23 mouse cellular contexts compared by ENCODE assay signal in the genomic region with DNA sequence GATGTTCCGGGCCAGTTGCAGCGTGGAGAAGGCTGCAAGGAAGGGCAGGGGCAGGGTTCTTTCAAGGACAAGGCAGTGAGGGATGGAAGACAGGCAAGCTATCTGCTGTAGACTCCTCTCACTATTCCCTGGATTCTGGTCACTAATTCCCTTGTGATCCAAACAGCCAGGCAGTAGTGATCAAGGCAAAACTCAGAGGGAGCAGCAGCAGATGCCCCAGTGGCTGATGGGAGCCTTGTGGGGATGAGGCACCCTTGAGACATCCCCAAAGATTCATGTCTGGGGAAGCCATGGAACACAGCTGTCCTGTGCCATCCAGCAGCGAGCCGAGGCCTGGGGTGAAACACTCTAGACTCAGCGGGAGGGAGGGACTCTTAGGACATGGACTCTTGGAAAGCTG. TPM values are rescaled to one million over a fixed set of nuclear protein-coding genes. Genes with fewer than 3 reads are reported as not detected.
DNase-seq lines count a peak whose midpoint lies in the region; TF ChIP-seq lines count a peak whose summit lies in the region.
"Had no signal": no experiment of that assay in that cellular context is flagged by ENCODE, and none has a peak within 500 bp of the region (broad histone marks: within the 10 kb centered on the region; RNA-seq: fewer than 3 reads in every experiment).

No protein-coding gene starts in this region.

- intact Hi-C loops in left cerebral cortex, adult 2 months (cut with DNase I): no loop called here
- intact Hi-C loops in left cerebral cortex, postnatal 36 days (cut with DNase I): loop anchor here (5.0 kb wide), 1 partner anchor 198 kb away; no protein-coding TSS in a partner anchor

- no peak for TF ChIP-seq CTCF in left cerebral cortex, adult 2 months (IDR thresholded peaks at IDR 0.05)

- peak; percentile 4 for DNase-seq in adrenal gland, adult 8-10 months
- DNase-seq in adrenal gland, postnatal 4 days (ENCODE audit: low spot score in 2 of 2): no peak
- DNase-seq in adrenal gland, postnatal 36 days: peak; percentile 6 to 7
- DNase-seq in adrenal gland, adult 2 months: no peak
- no peak for DNase-seq in left cerebral cortex, adult 2 months (ENCODE audit: extremely low spot score in 1 of 2, low spot score in 2 of 2)
- DNase-seq in left cerebral cortex, postnatal 36 days (ENCODE audit: low spot score in 2 of 2): no peak
- DNase-seq: B cell, adult 2 months; cerebellum, adult 11-12 months; cerebellum, adult 2 months; cerebellum, adult 9-11 months; cerebellum, postnatal 14 days; cerebellum, postnatal 36 days; embryo, embryonic 11 days had no signal

- peak overlapping the region; percentile 40 for H3K27ac ChIP-seq in left cerebral cortex, adult 2 months
- H3K27ac ChIP-seq: embryonic facial prominence, embryonic 13.5 days; embryonic facial prominence, embryonic 15.5 days; forebrain, embryonic 10.5 days; forebrain, embryonic 12.5 days had no signal

- H3K4me3 ChIP-seq in left cerebral cortex, adult 2 months: no peak overlapping the region
- H3K4me3 ChIP-seq: embryonic facial prominence, embryonic 13.5 days; embryonic facial prominence, embryonic 15.5 days; erythroblast, embryonic 14.5 days; forebrain, embryonic 10.5 days; forebrain, embryonic 12.5 days had no signal

RNA-seq across cellular contexts. Expression of gene Kcna6, which starts 40.5 kb away (rescaled TPM):
- total RNA-seq in adrenal gland, adult 8-10 months (2022): 1 to 10 TPM in 2 of 4 experiments, under 1 TPM in 2; 0.59 to 1.9 (median 1.3) TPM
- 1 to 10 TPM; 7.3 to 7.6 TPM for total RNA-seq in adrenal gland, postnatal 4 days (2021)
- 1 to 10 TPM; 1.3 to 1.7 TPM for total RNA-seq in adrenal gland, postnatal 36 days (2021)
- total RNA-seq in adrenal gland, adult 2 months (2021): 1 to 10 TPM in 1 of 2 experiments, under 1 TPM in 1; 0.81 to 1.1 TPM
- polyA plus RNA-seq in adrenal gland, adult 2 months (2012; rRNA removed): 0.47 and 0.66 TPM in 2 replicates
- total RNA-seq in left cerebral cortex, adult 2 months (2021): 10 to 100 TPM; 56.3 to 65.4 TPM
- 10 to 100 TPM; 61.4 to 72.1 TPM for total RNA-seq in left cerebral cortex, postnatal 36 days (2021)
- total RNA-seq: CH12.LX; common myeloid progenitor, adult 5-6 weeks had no signal
- polyA plus RNA-seq: activated CD4-positive, CD25-positive, alpha-beta regulatory T cell, adult 4 months; CD4-positive, CD25-positive, alpha-beta regulatory T cell, adult 4 months; erythroblast, embryonic 14.5 days; G1E had no signal

RNA-seq across cellular contexts. Expression of gene Kcna1, which starts 53.8 kb away (rescaled TPM):
- total RNA-seq in adrenal gland, adult 8-10 months (2022): 1 to 10 TPM in 2 of 4 experiments, under 1 TPM in 2; 0.80 to 1.2 (median 0.97) TPM
- total RNA-seq in adrenal gland, postnatal 4 days (2021): 1 to 10 TPM; 2.8 to 3.5 TPM
- total RNA-seq in adrenal gland, postnatal 36 days (2021): 1 to 10 TPM; 1.4 to 2.4 TPM
- 1 to 10 TPM; 1.2 to 1.9 TPM for total RNA-seq in adrenal gland, adult 2 months (2021)
- 0.71 and 0.79 TPM in 2 replicates for polyA plus RNA-seq in adrenal gland, adult 2 months (2012; rRNA removed)
- 100 to 1,000 TPM; 120 to 122 TPM for total RNA-seq in left cerebral cortex, adult 2 months (2021)
- total RNA-seq in left cerebral cortex, postnatal 36 days (2021): 100 to 1,000 TPM; 117 to 124 TPM
- total RNA-seq: CH12.LX; common myeloid progenitor, adult 5-6 weeks had no signal
- polyA plus RNA-seq: CD4-positive, CD25-positive, alpha-beta regulatory T cell, adult 4 months; erythroblast, embryonic 14.5 days; G1E had no signal

Comparison
In these comparisons a context has a peak if more than half of its experiments do, and no peak if none do; other contexts are left out.
1. DNase-seq: peak in adrenal gland, adult 8-10 months (single experiment) and adrenal gland, postnatal 36 days (2 of 2); none in adrenal gland, postnatal 4 days (0 of 2), adrenal gland, adult 2 months (single experiment), left cerebral cortex, adult 2 months (0 of 2) and left cerebral cortex, postnatal 36 days (0 of 2).
2. RNA of gene Kcna6, which starts 40.5 kb away (total RNA-seq): 61.4 to 72.1 TPM in left cerebral cortex, postnatal 36 days and 56.3 to 65.4 TPM in left cerebral cortex, adult 2 months; 7.3 to 7.6 TPM in adrenal gland, postnatal 4 days, 1.3 to 1.7 TPM in adrenal gland, postnatal 36 days, 0.59 to 1.9 TPM in adrenal gland, adult 8-10 months and 0.81 to 1.1 TPM in adrenal gland, adult 2 months; every median in the first group is over 4 times any median in the second.
3. RNA of gene Kcna1, which starts 53.8 kb away (total RNA-seq): 117 to 124 TPM in left cerebral cortex, postnatal 36 days and 120 to 122 TPM in left cerebral cortex, adult 2 months; 2.8 to 3.5 TPM in adrenal gland, postnatal 4 days, 1.4 to 2.4 TPM in adrenal gland, postnatal 36 days, 1.2 to 1.9 TPM in adrenal gland, adult 2 months and 0.80 to 1.2 TPM in adrenal gland, adult 8-10 months; every median in the first group is over 10 times any median in the second.